Mouse (Mus musculus) testis, postnatal 10 days (tissue): ENCODE results near the gene Lrrc56.
"Not testable (repeated sequence)": the region's sequence is repeated elsewhere in the genome, so short reads cannot be mapped to it uniquely, and the experiment has no call there.

Experiments used
- DNase-seq: peaks from one replicate; pipeline ENCODE4 v3.0.0; 2021; ENCODE audit warnings: low spot score

Lrrc56 gene

GRCm38 (mm10) chr7:141218141-141218540 lies 24.2 kb downstream of the Lrrc56 start:
- no peak for DNase-seq

- no peak for DNase-seq
These were observed 24.7 kb downstream of the Lrrc56 start for GRCm38 (mm10) chr7:141218557-141219133.

- DNase-seq = no peak
These were observed 25.7 kb downstream of the Lrrc56 start for GRCm38 (mm10) chr7:141219558-141220099.

- DNase-seq = no peak
These were observed 26.4 kb downstream of the Lrrc56 start for GRCm38 (mm10) chr7:141220377-141220776.

GRCm38 (mm10) chr7:141221249-141222125 lies 27.5 kb downstream of the Lrrc56 start:
- peak; percentile 98 for DNase-seq

GRCm38 (mm10) chr7:141222126-141222467 lies 28.1 kb downstream of the Lrrc56 start:
- DNase-seq = no peak

GRCm38 (mm10) chr7:141222696-141223215 lies 28.8 kb downstream of the Lrrc56 start:
- DNase-seq = no peak

GRCm38 (mm10) chr7:141226535-141226934 lies 32.6 kb downstream of the Lrrc56 start:
- no peak for DNase-seq

- DNase-seq = no peak
These were observed 33.8 kb downstream of the Lrrc56 start for GRCm38 (mm10) chr7:141227796-141228195.

- peak; percentile 98 for DNase-seq
These were observed 34.5 kb downstream of the Lrrc56 start, which contains the start of gene Phrf1 for GRCm38 (mm10) chr7:141228279-141229067. Phrf1 (plus strand) TSS chr7:141228784.

GRCm38 (mm10) chr7:141229702-141230101 lies 35.7 kb downstream of the Lrrc56 start:
- no peak for DNase-seq

GRCm38 (mm10) chr7:141230570-141230969 lies 36.6 kb downstream of the Lrrc56 start:
- no peak for DNase-seq

GRCm38 (mm10) chr7:141231111-141231510 lies 37.2 kb downstream of the Lrrc56 start:
- no peak for DNase-seq

GRCm38 (mm10) chr7:141231551-141231950 lies 37.6 kb downstream of the Lrrc56 start:
- no peak for DNase-seq

GRCm38 (mm10) chr7:141250486-141250885 lies 56.5 kb downstream of the Lrrc56 start:
- not testable (repeated sequence) for DNase-seq

- no peak for DNase-seq
These were observed 62.2 kb downstream of the Lrrc56 start for GRCm38 (mm10) chr7:141256159-141256558.
